Mouse (Mus musculus) CH12.LX (cell line): Measurements from ENCODE around the gene Gse1. TPM values are rescaled to one million over a fixed set of nuclear protein-coding genes. Genes with fewer than 3 reads are reported as not detected.

Source experiments
- DNase-seq: peaks from one replicate; pipeline ENCODE4 v3.0.0-alpha.2; 2013; ENCODE audit errors: extremely low read depth
- H3K27ac ChIP-seq: 2 replicates; pipeline ENCODE4 v1.5.1; 2012; ENCODE audit warnings: low read depth, mild to moderate bottlenecking, control low read depth, moderate library complexity; ENCODE audit not compliant: insufficient read depth
- H3K27me3 ChIP-seq: replicated peaks from 2 replicates; pipeline ENCODE3; 2012; ENCODE audit warnings: inconsistent platforms
- H3K36me3 ChIP-seq, 2 experiments: replicated peaks in 1 of 2; 2 replicates each; pipeline versions ENCODE3 to v1.6.1; 2012; ENCODE audit warnings: inconsistent platforms in 1 of 2, low read length in 1 of 2, mild to moderate bottlenecking in 1 of 2, mixed read lengths in 1 of 2, moderate library complexity in 1 of 2; ENCODE audit not compliant: control insufficient read depth in 1 of 2, insufficient read depth in 1 of 2
- H3K4me1 ChIP-seq, 2 experiments: 2 replicates each; pipeline ENCODE4 v1.6.1; 2012; ENCODE audit warnings: inconsistent platforms in 1 of 2, moderate library complexity in 1 of 2; ENCODE audit not compliant: insufficient read depth in 2 of 2, control insufficient read depth in 1 of 2
- H3K4me2 ChIP-seq: 2 replicates; pipeline ENCODE4 v1.6.1; 2012; ENCODE audit warnings: low read depth, mild to moderate bottlenecking, control low read depth; ENCODE audit not compliant: poor library complexity, insufficient read depth, severe bottlenecking
- H3K4me3 ChIP-seq, 3 experiments: fragments of 150-350 bp in 1 of 3; sonication (generic) in 1 of 3; replicated peaks in 1 of 3; 2 replicates each; pipeline versions ENCODE3 to v1.5.1; 2011 to 2012; ENCODE audit warnings: low read depth in 2 of 3, low read length in 2 of 3, mild to moderate bottlenecking in 2 of 3, moderate library complexity in 2 of 3, control low read depth in 1 of 3, improper control_type of control experiment in 1 of 3, inconsistent platforms in 1 of 3, mixed read lengths in 1 of 3; ENCODE audit not compliant: poor library complexity in 1 of 3
- H3K79me2 ChIP-seq: replicated peaks from 2 replicates; pipeline ENCODE4 v1.6.1; 2012; ENCODE audit warnings: mild to moderate bottlenecking, moderate library complexity; ENCODE audit not compliant: control insufficient read depth, poor library complexity, insufficient read depth, severe bottlenecking; ENCODE audit errors: extremely low read depth
- H3K9ac ChIP-seq: 2 replicates; pipeline ENCODE4 v1.6.1; 2012; ENCODE audit warnings: low read depth, mild to moderate bottlenecking, control low read depth, moderate library complexity; ENCODE audit not compliant: insufficient read depth
- H3K9me3 ChIP-seq: replicated peaks from 2 replicates; pipeline ENCODE3; 2012; ENCODE audit warnings: low read length, inconsistent platforms, mixed read lengths
- EP300 ChIP-seq: IDR thresholded peaks from 2 replicates; pipeline ENCODE4 v1.6.1; 2011; ENCODE audit warnings: low read length, improper control_type of control experiment
- GABPA ChIP-seq: IDR thresholded peaks from 2 replicates; pipeline ENCODE4 v1.6.1; 2012; ENCODE audit warnings: low read depth, low read length, improper control_type of control experiment, inconsistent platforms; ENCODE audit not compliant: insufficient replicate concordance
- JUN ChIP-seq: IDR thresholded peaks from 2 replicates; pipeline ENCODE4 v1.6.1; 2011; ENCODE audit warnings: low read depth, mild to moderate bottlenecking, low read length, improper control_type of control experiment, moderate library complexity; ENCODE audit not compliant: insufficient read depth
- MEF2A ChIP-seq: IDR thresholded peaks from 2 replicates; pipeline ENCODE4 v1.6.1; 2014; ENCODE audit warnings: low read depth, mild to moderate bottlenecking, inconsistent platforms, low read length, improper control_type of control experiment, borderline replicate concordance
- MXI1 ChIP-seq: IDR thresholded peaks from 2 replicates; pipeline ENCODE4 v1.6.1; 2011; ENCODE audit warnings: mild to moderate bottlenecking, low read depth, low read length, improper control_type of control experiment
- POLR2AphosphoS2 ChIP-seq: IDR thresholded peaks from 2 replicates; pipeline ENCODE4 v1.6.1; 2011; ENCODE audit warnings: low read depth, low read length, improper control_type of control experiment
- USF2 ChIP-seq: conservative IDR thresholded peaks from 2 replicates; pipeline ENCODE4 v1.6.1; 2011; ENCODE audit warnings: low read depth, low read length, improper control_type of control experiment
- ZC3H11A ChIP-seq: IDR thresholded peaks from 2 replicates; pipeline ENCODE4 v1.6.1; 2012; ENCODE audit warnings: low read depth, mild to moderate bottlenecking, inconsistent platforms, low read length, improper control_type of control experiment
- ZMIZ1 ChIP-seq: IDR thresholded peaks from 2 replicates; pipeline ENCODE4 v1.6.1; 2012; ENCODE audit warnings: low read depth, mild to moderate bottlenecking, inconsistent platforms, low read length, improper control_type of control experiment
- ZNF384 ChIP-seq: IDR thresholded peaks from 2 replicates; pipeline ENCODE4 v1.6.1; 2012; ENCODE audit warnings: low read depth, low read length, improper control_type of control experiment, inconsistent platforms
- dilution Hi-C: fragments of 300-500 bp; cut with MboI; formaldehyde crosslinking; loops from 2 replicates; pipeline ENCODE4 v1.14.3; 2020; ENCODE audit warnings: low sequenced_read_pairs; ENCODE audit not compliant: extremely low pct_unique_long_range_greater_than_20kb, extremely low pct_ligation_motif_present
- in situ Hi-C: fragments of 300-500 bp; cut with MboI; formaldehyde crosslinking; loops from 3 replicates; pipeline ENCODE4 v1.14.3; 2019; ENCODE audit warnings: low sequenced_read_pairs, low pct_ligation_motif_present, low pct_unique_long_range_greater_than_20kb, mixed read lengths
- polyA plus RNA-seq: library from polyadenylated mRNA; unstranded; fragments of >175 nt; gene quantifications from 2 replicates; pipeline ENCODE4 v1.2.1, GENCODE M21; 2012; ENCODE audit warnings: low read depth; ENCODE audit not compliant: insufficient read length
- total RNA-seq, 2 experiments: library from RNA; depleted of rRNA; stranded (reverse); fragments of 300-350 nt in 1 of 2; fragments of >200 nt in 1 of 2; gene quantifications; 2 replicates each; pipeline ENCODE4 v1.2.3; 2012 to 2014

The Gse1 gene
- total and polyA plus RNA-seq, 3 experiments = 1.3 to 9.8 (median 8.5) TPM

DNA sequence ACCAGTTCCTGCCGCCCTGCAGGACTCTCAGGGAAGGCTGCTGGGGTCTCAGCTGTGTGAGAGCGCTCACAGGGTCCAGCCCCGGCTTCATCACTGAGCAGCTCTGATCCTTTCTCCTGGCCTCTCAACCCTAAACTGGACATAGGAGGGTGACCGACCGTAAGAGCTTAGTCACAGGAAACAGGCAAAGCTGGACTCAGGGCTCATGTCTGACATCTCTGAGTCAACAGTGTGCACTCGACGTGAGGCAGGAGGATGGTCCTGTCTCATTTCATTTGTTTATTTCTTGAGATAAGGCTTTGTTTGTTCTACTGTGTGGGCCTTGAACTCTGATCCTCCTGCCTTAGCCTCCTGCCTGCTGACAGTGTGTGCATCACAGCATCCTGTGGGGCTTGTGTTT, 392.2 kb downstream of the Gse1 start:
- dilution Hi-C loops = no loop called here
- no peaks in the 10 kb centered on the region for H3K79me2 ChIP-seq
- H3K9ac ChIP-seq = no peak overlapping the region
- H3K4me1 ChIP-seq = peaks cover 0 to 3% of the 10 kb centered on the region in 2 experiments; a peak in 1 of 4 replicates
- no peak overlapping the region for H3K27ac ChIP-seq
- in situ Hi-C loops = no loop called here
- no peaks in the 10 kb centered on the region for H3K9me3 ChIP-seq
- no peaks in the 10 kb centered on the region for H3K36me3 ChIP-seq
- no peak overlapping the region for H3K4me2 ChIP-seq
- H3K4me3 ChIP-seq = no peak overlapping the region
- TF ChIP-seq ZC3H11A (no peak), MEF2A (no peak), JUN (no peak), ZNF384 (no peak), USF2 (no peak), POLR2AphosphoS2 (no peak), GABPA (no peak), MXI1 (no peak)
- DNase-seq = no peak
- peaks cover 17% of the 10 kb centered on the region for H3K27me3 ChIP-seq

DNA sequence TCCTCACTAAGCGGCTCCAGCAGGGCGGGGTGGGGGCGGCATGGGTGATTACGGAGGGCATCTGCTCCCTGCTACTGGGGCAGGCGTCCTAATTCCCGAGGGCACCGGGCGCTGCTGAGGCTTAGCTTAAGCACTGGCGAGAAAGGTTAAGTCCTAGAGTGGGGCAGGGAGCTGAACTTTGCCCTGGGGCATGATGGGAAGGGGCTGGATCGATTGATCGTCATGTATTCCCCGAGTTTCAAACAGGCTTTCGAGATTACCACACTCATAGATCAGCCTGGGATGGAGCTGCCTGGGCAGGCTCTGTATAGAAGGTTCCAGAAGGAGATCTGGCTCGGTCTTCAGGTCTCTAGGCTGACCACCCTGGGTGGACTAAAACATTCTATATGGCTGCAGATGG, 393.9 kb downstream of the Gse1 start:
- DNase-seq = no peak
- no peaks in the 10 kb centered on the region for H3K36me3 ChIP-seq
- H3K4me2 ChIP-seq = no peak overlapping the region
- no peak overlapping the region for H3K27ac ChIP-seq
- H3K4me1 ChIP-seq = peaks cover 0 to 3% of the 10 kb centered on the region in 2 experiments; a peak in 1 of 4 replicates
- peaks cover 11% of the 10 kb centered on the region for H3K27me3 ChIP-seq
- dilution Hi-C loops = no loop called here
- H3K9me3 ChIP-seq = no peaks in the 10 kb centered on the region
- in situ Hi-C loops = no loop called here
- no peaks in the 10 kb centered on the region for H3K79me2 ChIP-seq
- no peak for TF ChIP-seq EP300
- no peak overlapping the region for H3K9ac ChIP-seq
- H3K4me3 ChIP-seq = no peak overlapping the region

DNA sequence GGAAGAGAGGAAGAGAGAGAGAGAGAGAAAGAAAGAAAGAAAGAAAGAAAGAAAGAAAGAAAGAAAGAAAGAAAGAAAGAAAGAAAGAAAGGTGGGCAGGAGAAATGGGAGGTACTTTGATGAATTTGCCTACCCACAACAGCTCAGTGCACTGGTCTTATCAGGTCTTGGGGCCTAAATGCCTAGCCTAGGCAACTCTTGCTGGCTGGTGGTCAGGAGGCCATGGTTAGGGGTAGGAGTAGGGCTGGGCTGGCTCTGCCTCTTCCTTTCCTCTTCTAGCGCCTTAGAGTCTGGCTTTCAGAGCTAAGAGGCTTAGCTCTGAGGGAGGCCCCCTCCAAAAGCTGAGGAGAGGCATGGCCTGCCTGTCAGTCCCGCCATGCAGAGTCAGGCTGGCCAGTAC, 395.4 kb downstream of the Gse1 start:
- dilution Hi-C loops = no loop called here
- Histone ChIP-seq H3K27me3 (peaks cover 13% of the 10 kb centered on the region), H3K4me1 (peaks cover 0 to 3% of the 10 kb centered on the region in 2 experiments; a peak in 1 of 4 replicates), H3K9ac (no peak overlapping the region), H3K27ac (no peak overlapping the region), H3K4me2 (no peak overlapping the region), H3K36me3 (no peaks in the 10 kb centered on the region), H3K79me2 (no peaks in the 10 kb centered on the region), H3K4me3 (no peak overlapping the region), H3K9me3 (no peaks in the 10 kb centered on the region)
- DNase-seq = no peak
- no peak for TF ChIP-seq ZNF384
- TF ChIP-seq ZMIZ1 = no peak
- no peak for TF ChIP-seq JUN
- in situ Hi-C loops = no loop called here
